In genomic region chr16:28497971-28498607, GRCm38 (mm10) we compare ENCODE assay signal across 14 mouse cellular contexts.
DNase-seq lines count a peak whose midpoint lies in the region; TF ChIP-seq lines count a peak whose summit lies in the region.
"Had no signal": no experiment of that assay in that cellular context is flagged by ENCODE, and none has a peak within 500 bp of the region (broad histone marks: within the 10 kb centered on the region; RNA-seq: fewer than 3 reads in every experiment).

No protein-coding gene starts in this region.

- intact Hi-C loops in left cerebral cortex, adult 2 months (cut with DNase I), result no loop called here

- 0 out of 2 replicates have a peak overlapping the region, but pooled peaks have one; percentile 4 for H3K4me3 ChIP-seq in left cerebral cortex, adult 2 months
- H3K4me3 ChIP-seq: heart, embryonic 12.5 days had no signal

- DNase-seq in cerebellum, adult 9-11 months, result peak; percentile 26
- no peak for DNase-seq in cerebellum, adult 11 months
- DNase-seq in left cerebral cortex, adult 2 months (ENCODE audit: extremely low spot score in 1 of 2, low spot score in 2 of 2), result no peak
- no peak for DNase-seq in left cerebral cortex, adult 11 months (ENCODE audit: low spot score)
- peak; percentile 37 for DNase-seq in layer of hippocampus, adult 9-11 months
- peak; percentile 62 for DNase-seq in telencephalon, adult 2 months (ENCODE audit: low read depth, low spot score)
- DNase-seq in ovary, postnatal 36 days (ENCODE audit: low spot score), result no peak
- no peak for DNase-seq in embryo, embryonic 11 days
- DNase-seq: kidney, adult 18-20 months; kidney, postnatal 10 days; liver; liver, postnatal 0 days; thymus, postnatal 36 days had no signal

- H3K27ac ChIP-seq in left cerebral cortex, adult 2 months, result peak overlapping the region; percentile 53; the same call in 1 of the 2 replicates

- TF ChIP-seq CTCF in left cerebral cortex, adult 2 months (IDR thresholded peaks at IDR 0.05), result no peak; the same call in 1 of the 2 replicates

Comparison
In these comparisons a context has a peak if more than half of its experiments do, and no peak if none do; other contexts are left out.
1. DNase-seq: peak in cerebellum, adult 9-11 months (single experiment), layer of hippocampus, adult 9-11 months (single experiment) and telencephalon, adult 2 months (single experiment); none in cerebellum, adult 11 months (single experiment), left cerebral cortex, adult 2 months (0 of 2), left cerebral cortex, adult 11 months (single experiment), ovary, postnatal 36 days (single experiment) and embryo, embryonic 11 days (single experiment).